Mouse (Mus musculus) G1E (cell line): Measurements from ENCODE around the gene Tas2r135.

Experiments
- CTCF ChIP-seq: IDR thresholded peaks from 2 replicates; pipeline ENCODE4 v1.5.1; 2012; ENCODE audit warnings: low read depth, low read length, inconsistent platforms, mixed read lengths
- GATA1 ChIP-seq: IDR thresholded peaks from 2 replicates; pipeline ENCODE4 v1.6.1; 2012; ENCODE audit warnings: borderline replicate concordance, low read length, inconsistent platforms, mixed read lengths

DNA sequence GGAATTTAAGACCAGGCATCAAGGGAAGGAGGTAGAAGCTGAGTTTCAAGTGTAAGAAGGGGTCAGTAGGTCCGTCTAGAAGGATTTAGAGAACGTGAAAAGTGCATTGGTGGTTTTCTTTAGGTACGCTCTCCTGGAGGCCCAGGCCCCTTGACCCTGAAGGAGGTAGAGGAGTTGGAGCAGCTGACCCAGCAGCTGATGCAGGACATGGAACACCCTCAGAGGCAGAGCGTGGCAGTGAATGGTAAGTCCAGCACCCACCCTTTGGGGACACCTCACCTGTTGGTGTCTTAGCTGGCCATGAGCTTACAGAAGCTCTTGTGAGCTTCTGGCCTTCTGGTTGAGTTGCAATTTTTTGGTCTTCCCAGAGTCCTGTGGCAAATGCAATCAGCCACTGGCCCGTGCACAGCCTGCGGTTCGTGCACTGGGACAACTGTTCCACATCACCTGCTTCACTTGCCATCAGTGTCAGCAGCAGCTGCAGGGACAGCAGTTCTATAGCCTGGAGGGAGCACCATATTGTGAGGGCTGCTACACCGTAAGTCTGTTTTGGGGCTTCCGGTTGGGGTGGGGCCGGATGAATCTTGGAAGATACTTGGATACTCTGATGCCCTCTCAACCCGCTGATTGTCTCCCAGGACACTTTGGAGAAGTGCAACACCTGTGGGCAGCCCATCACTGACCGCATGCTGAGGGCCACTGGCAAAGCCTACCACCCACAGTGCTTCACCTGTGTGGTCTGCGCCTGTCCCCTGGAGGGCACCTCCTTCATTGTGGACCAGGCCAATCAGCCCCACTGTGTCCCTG is 49.2 kb upstream of the Tas2r135 start:
- TF ChIP-seq GATA1 (no peak), CTCF (no peak)
